Mouse (Mus musculus) gastrocnemius, postnatal 4 days (tissue): Measurements from ENCODE around the gene Ism2. TPM values are rescaled to one million over a fixed set of nuclear protein-coding genes. Genes with fewer than 3 reads are reported as not detected.

ENCODE experiments used
- DNase-seq, 2 experiments: peaks; one replicate each; pipeline ENCODE4 v3.0.0; 2021 to 2022; ENCODE audit warnings: low spot score in 2 of 2, mixed read lengths in 2 of 2
- microRNA-seq: library from miRNA; unstranded; fragments of <30 nt; microRNA quantifications from one replicate; pipeline ENCODE4 v1.2.0, GENCODE M21; 2021
- total RNA-seq, 2 experiments: library from RNA; stranded (reverse); gene quantifications; 2 replicates each; pipeline ENCODE4 v1.2.3; 2021

Gene Ism2
- total RNA-seq, 2 experiments from 2014 or later, result 0.25 to 0.41 TPM

DNA sequence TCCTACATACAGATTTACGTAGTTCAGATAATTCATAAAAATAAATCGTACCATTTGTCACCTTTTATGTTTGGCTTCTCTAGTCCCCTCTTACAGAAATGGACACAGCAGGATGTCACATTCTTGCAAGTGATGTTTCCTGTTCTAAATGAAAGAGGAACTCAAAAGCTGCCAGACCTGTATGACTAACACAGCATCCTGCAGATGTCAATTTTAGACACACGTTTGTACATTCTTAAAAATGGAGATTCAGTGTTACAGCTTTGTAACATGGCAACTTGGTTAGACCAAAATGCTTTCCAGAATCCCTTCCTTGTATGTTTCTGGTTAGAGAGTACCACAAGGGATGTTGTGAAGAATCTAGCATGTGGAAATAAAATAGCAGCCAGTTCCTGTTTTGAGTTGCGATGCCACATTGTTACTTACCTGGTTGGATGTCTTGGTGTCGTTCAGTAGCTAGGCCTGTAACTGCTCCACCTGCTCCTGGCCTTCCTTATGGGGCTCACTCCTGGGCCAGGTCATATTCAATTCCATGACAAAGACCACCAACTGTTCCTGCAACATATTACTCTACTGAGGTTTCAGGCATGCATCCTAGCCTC lies 62.5 kb downstream of the Ism2 start:
- DNase-seq, result no peak

DNA sequence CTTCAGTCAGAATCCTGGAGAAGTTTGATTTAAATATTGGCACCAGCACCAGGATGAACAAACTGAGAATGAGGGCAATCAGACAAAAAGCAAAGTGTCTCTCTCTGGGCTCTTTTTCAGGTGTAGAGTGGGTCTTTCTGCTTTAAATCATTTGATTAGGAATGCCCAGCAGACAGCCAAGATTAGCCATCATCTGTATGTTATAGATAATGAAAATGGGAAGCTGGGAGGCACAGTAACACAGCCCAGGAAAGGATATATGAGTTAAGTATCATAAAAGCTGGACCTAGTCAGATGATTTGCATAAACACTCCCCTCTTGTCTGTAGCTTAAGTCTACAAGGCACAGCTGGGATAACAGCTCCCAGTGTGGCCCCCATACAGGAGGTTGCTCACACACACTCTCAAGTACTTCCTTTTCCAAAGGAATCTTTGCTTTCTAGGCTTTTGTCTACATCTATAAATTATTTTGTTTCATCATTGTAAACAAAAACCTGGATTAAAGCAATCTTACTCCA lies 69.1 kb downstream of the Ism2 start:
- no peak for DNase-seq

DNA sequence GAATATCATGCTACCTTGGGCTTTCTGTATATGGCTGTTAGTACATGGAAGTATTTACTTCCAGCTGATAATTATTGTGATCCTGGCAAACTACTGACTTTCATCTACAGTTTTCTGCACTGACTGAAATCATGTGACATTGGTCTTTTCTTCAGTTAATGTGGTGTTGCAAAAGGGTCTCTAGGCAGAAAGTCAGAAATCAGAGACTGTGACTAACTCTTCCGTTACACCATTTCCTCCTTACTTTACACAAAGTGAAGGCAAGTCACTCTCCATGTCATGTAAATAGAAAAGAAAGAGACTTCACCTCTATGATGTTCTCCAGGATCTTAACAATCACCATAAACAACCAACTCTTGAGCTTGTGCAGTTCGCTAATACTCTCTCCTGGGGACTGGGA lies 69.9 kb downstream of the Ism2 start:
- no peak for DNase-seq

Small RNA genes lying within 50 kb of the gene (microRNA-seq; reads per million reads assigned to microRNA genes)
- gene Gm47293, result not detected

Other genes starting within 250 kb of the Ism2 start
- not detected for gene Ngb, start 197.2 kb downstream of the Ism2 start, total RNA-seq
- gene Gstz1, start 152.5 kb downstream of the Ism2 start, total RNA-seq, result 10 to 100 TPM; 52.4 to 56.7 TPM
- 10 to 100 TPM; 12.3 to 14.6 TPM for gene Pomt2, start 151.7 kb downstream of the Ism2 start, total RNA-seq
- under 1 TPM; 0.36 to 0.86 TPM for gene Samd15, start 100.0 kb downstream of the Ism2 start, total RNA-seq
- gene Tmed8, start 99.3 kb downstream of the Ism2 start, total RNA-seq, result 1 to 10 TPM; 3.8 to 4.6 TPM
- under 1 TPM in 1 of 2 experiments, not detected in 1; 0.22 TPM for gene Noxred1, start 61.0 kb downstream of the Ism2 start, total RNA-seq
- gene Vipas39, start 33.4 kb downstream of the Ism2 start, total RNA-seq, result 10 to 100 TPM; 18.1 to 20.7 TPM
- gene Ahsa1, start 33.2 kb downstream of the Ism2 start, total RNA-seq, result 100 to 1,000 TPM; 102 to 104 TPM
- 10 to 100 TPM; 41.7 to 44.1 TPM for gene Sptlc2, start 88.7 kb upstream of the Ism2 start, total RNA-seq
- 100 to 1,000 TPM; 164 to 167 TPM for gene Slirp, start 144.2 kb upstream of the Ism2 start, total RNA-seq
- 10 to 100 TPM; 16.2 to 16.5 TPM for gene Alkbh1, start 144.3 kb upstream of the Ism2 start, total RNA-seq
- gene Snw1, start 172.6 kb upstream of the Ism2 start, total RNA-seq, result 10 to 100 TPM; 55.7 to 61.5 TPM
- not detected for gene Gm5788, start 195.0 kb upstream of the Ism2 start, total RNA-seq
- gene Gm8300, start 214.6 kb upstream of the Ism2 start, total RNA-seq, result not detected